Mouse (Mus musculus) heart, embryonic 10.5 days (tissue): ENCODE results near the gene Ankrd12. TPM values are rescaled to one million over a fixed set of nuclear protein-coding genes. Genes with fewer than 3 reads are reported as not detected.
"Not testable (repeated sequence)": the region's sequence is repeated elsewhere in the genome, so short reads cannot be mapped to it uniquely, and the experiment has no call there.

ENCODE experiments used
- DNase-seq: peaks from one replicate; pipeline ENCODE4 v3.0.0-alpha.2; 2017; ENCODE audit warnings: low spot score
- H3K27ac ChIP-seq: fragments of 300-500 bp; sonication (generic); 2 replicates; pipeline ENCODE4 v1.5.1; 2016; ENCODE audit warnings: mild to moderate bottlenecking
- H3K27me3 ChIP-seq: fragments of 300-500 bp; sonication (generic); 2 replicates; pipeline ENCODE4 v1.6.1; 2016; ENCODE audit warnings: mild to moderate bottlenecking; ENCODE audit not compliant: poor library complexity, insufficient read depth, severe bottlenecking
- H3K36me3 ChIP-seq: fragments of 300-500 bp; sonication (generic); 2 replicates; pipeline ENCODE4 v1.6.1; 2016; ENCODE audit warnings: mild to moderate bottlenecking, moderate library complexity
- H3K4me1 ChIP-seq: fragments of 300-500 bp; sonication (generic); 2 replicates; pipeline ENCODE4 v1.6.1; 2016; ENCODE audit warnings: mild to moderate bottlenecking
- H3K4me3 ChIP-seq: fragments of 300-500 bp; sonication (generic); 2 replicates; pipeline ENCODE4 v1.5.1; 2016; ENCODE audit warnings: mild to moderate bottlenecking, moderate library complexity
- H3K9me3 ChIP-seq: fragments of 300-500 bp; sonication (generic); 2 replicates; pipeline ENCODE4 v1.6.1; 2016; ENCODE audit warnings: mild to moderate bottlenecking, moderate library complexity
- WGBS: fragments of 180-500 bp; shearing (Covaris S2); methylation state at CpG from one replicate; pipeline ENCODE4 v1.1.7; 2016; 5-methylcytosine and 5-hydroxymethylcytosine counted together
- polyA plus RNA-seq: library from polyadenylated mRNA; unstranded; fragments of >200 nt; fragmentation: Nextera tagmentation; extraction: Ambion mirVana; gene quantifications from 2 replicates; pipeline ENCODE4 v1.2.1, GENCODE M21; 2016

The Ankrd12 gene
- polyA plus RNA-seq, 1 experiment from 2014 or later: 15.0 TPM

GRCm38 (mm10) chr17:66011790-66012189 is 65.1 kb downstream of the Ankrd12 start:
- WGBS: 67% methylated on average over 2 of the region's 2 CpGs
- no peak overlapping the region for H3K4me3 ChIP-seq
- no peaks in the 10 kb centered on the region for H3K9me3 ChIP-seq
- H3K36me3 ChIP-seq: no peaks in the 10 kb centered on the region
- no peak for DNase-seq
- H3K27me3 ChIP-seq: no peaks in the 10 kb centered on the region
- H3K4me1 ChIP-seq: 0 out of 2 replicates have a peak, but pooled peaks cover 3% of the 10 kb centered on the region
- H3K27ac ChIP-seq: no peak overlapping the region

- Histone ChIP-seq H3K27ac (no peak overlapping the region), H3K27me3 (no peaks in the 10 kb centered on the region), H3K4me1 (0 out of 2 replicates have a peak, but pooled peaks cover 3% of the 10 kb centered on the region), H3K9me3 (no peaks in the 10 kb centered on the region), H3K36me3 (no peaks in the 10 kb centered on the region), H3K4me3 (no peak overlapping the region)
- 76% methylated on average over 5 of the region's 5 CpGs for WGBS
- no peak for DNase-seq
Observed at GRCm38 (mm10) chr17:66007892-66008291, 69.0 kb downstream of the Ankrd12 start.

- Histone ChIP-seq H3K36me3 (no peaks in the 10 kb centered on the region), H3K27me3 (no peaks in the 10 kb centered on the region), H3K4me3 (no peak overlapping the region), H3K27ac (no peak overlapping the region), H3K9me3 (no peaks in the 10 kb centered on the region), H3K4me1 (0 out of 2 replicates have a peak, but pooled peaks cover 3% of the 10 kb centered on the region)
- 88% methylated on average over 2 of the region's 2 CpGs for WGBS
- no peak for DNase-seq
Observed at GRCm38 (mm10) chr17:66007473-66007872, 69.4 kb downstream of the Ankrd12 start.

GRCm38 (mm10) chr17:65988151-65988820 is 88.6 kb downstream of the Ankrd12 start:
- H3K27ac ChIP-seq: no peak overlapping the region
- no peaks in the 10 kb centered on the region for H3K9me3 ChIP-seq
- H3K4me3 ChIP-seq: no peak overlapping the region
- H3K36me3 ChIP-seq: no peaks in the 10 kb centered on the region
- peak; percentile 76 for DNase-seq
- H3K27me3 ChIP-seq: no peaks in the 10 kb centered on the region
- H3K4me1 ChIP-seq: no peaks in the 10 kb centered on the region
- 84% methylated on average over 3 of the region's 3 CpGs for WGBS

GRCm38 (mm10) chr17:65976720-65977119 is 100.2 kb downstream of the Ankrd12 start:
- DNase-seq, H3K27ac ChIP-seq, H3K4me3 ChIP-seq, H3K27me3 ChIP-seq, H3K9me3 ChIP-seq, H3K4me1 ChIP-seq, H3K36me3 ChIP-seq: not testable (repeated sequence)

- no peaks in the 10 kb centered on the region for H3K27me3 ChIP-seq
- H3K36me3 ChIP-seq: no peaks in the 10 kb centered on the region
- peak; percentile 62 for DNase-seq
- peaks cover 6% of the 10 kb centered on the region for H3K4me1 ChIP-seq
- H3K27ac ChIP-seq: no peak overlapping the region
- H3K4me3 ChIP-seq: no peak overlapping the region
- 72% methylated on average over 11 of the region's 11 CpGs for WGBS
- H3K9me3 ChIP-seq: no peaks in the 10 kb centered on the region
Observed at GRCm38 (mm10) chr17:65967751-65968150, 109.1 kb downstream of the Ankrd12 start.

GRCm38 (mm10) chr17:65962263-65962662 is 114.6 kb downstream of the Ankrd12 start:
- H3K4me1 ChIP-seq: peaks cover 12% of the 10 kb centered on the region
- H3K4me3 ChIP-seq: no peak overlapping the region
- no peak for DNase-seq
- H3K36me3 ChIP-seq: no peaks in the 10 kb centered on the region
- 98% methylated on average over 2 of the region's 2 CpGs for WGBS
- H3K27me3 ChIP-seq: no peaks in the 10 kb centered on the region
- no peaks in the 10 kb centered on the region for H3K9me3 ChIP-seq
- H3K27ac ChIP-seq: no peak overlapping the region

GRCm38 (mm10) chr17:65961606-65962136 is 115.2 kb downstream of the Ankrd12 start:
- Histone ChIP-seq H3K9me3 (no peaks in the 10 kb centered on the region), H3K27ac (no peak overlapping the region), H3K36me3 (no peaks in the 10 kb centered on the region), H3K4me1 (peaks cover 14% of the 10 kb centered on the region), H3K27me3 (no peaks in the 10 kb centered on the region), H3K4me3 (no peak overlapping the region)
- 85% methylated on average over 2 of the region's 2 CpGs for WGBS
- DNase-seq: peak; percentile 48

- 63% methylated on average over 3 of the region's 3 CpGs for WGBS
- no peaks in the 10 kb centered on the region for H3K27me3 ChIP-seq
- no peak for DNase-seq
- H3K27ac ChIP-seq: no peak overlapping the region
- H3K4me1 ChIP-seq: peaks cover 14% of the 10 kb centered on the region
- no peaks in the 10 kb centered on the region for H3K9me3 ChIP-seq
- H3K36me3 ChIP-seq: no peaks in the 10 kb centered on the region
- H3K4me3 ChIP-seq: no peak overlapping the region
Observed at GRCm38 (mm10) chr17:65959011-65959410, 117.9 kb downstream of the Ankrd12 start.

GRCm38 (mm10) chr17:65958366-65958765 is 118.5 kb downstream of the Ankrd12 start:
- 86% methylated on average over 1 of the region's 1 CpGs for WGBS
- no peaks in the 10 kb centered on the region for H3K36me3 ChIP-seq
- H3K27ac ChIP-seq: no peak overlapping the region
- peaks cover 13% of the 10 kb centered on the region for H3K4me1 ChIP-seq
- no peaks in the 10 kb centered on the region for H3K27me3 ChIP-seq
- no peak for DNase-seq
- no peaks in the 10 kb centered on the region for H3K9me3 ChIP-seq
- no peak overlapping the region for H3K4me3 ChIP-seq

- Histone ChIP-seq H3K27me3 (no peaks in the 10 kb centered on the region), H3K27ac (no peak overlapping the region), H3K9me3 (no peaks in the 10 kb centered on the region), H3K4me1 (peaks cover 8% of the 10 kb centered on the region; the same call in 1 of the 2 replicates), H3K36me3 (no peaks in the 10 kb centered on the region), H3K4me3 (no peak overlapping the region)
- peak; percentile 45 for DNase-seq
- WGBS: 85% methylated on average over 8 of the region's 8 CpGs
Observed at GRCm38 (mm10) chr17:65957782-65958325, 119.0 kb downstream of the Ankrd12 start.

GRCm38 (mm10) chr17:65956993-65957781 is 119.7 kb downstream of the Ankrd12 start:
- WGBS: 64% methylated on average over 14 of the region's 14 CpGs
- Histone ChIP-seq H3K4me1 (peaks cover 8% of the 10 kb centered on the region; the same call in 1 of the 2 replicates), H3K27ac (peak overlapping the region; percentile 47; the same call in 1 of the 2 replicates), H3K27me3 (no peaks in the 10 kb centered on the region), H3K9me3 (no peaks in the 10 kb centered on the region), H3K36me3 (no peaks in the 10 kb centered on the region), H3K4me3 (no peak overlapping the region)
- DNase-seq: peak; percentile 53

GRCm38 (mm10) chr17:65956140-65956539 is 120.7 kb downstream of the Ankrd12 start:
- Histone ChIP-seq H3K36me3 (no peaks in the 10 kb centered on the region), H3K27me3 (no peaks in the 10 kb centered on the region), H3K4me1 (peaks cover 11% of the 10 kb centered on the region; the same call in 1 of the 2 replicates), H3K9me3 (no peaks in the 10 kb centered on the region), H3K27ac (no peak overlapping the region), H3K4me3 (no peak overlapping the region)
- WGBS: 79% methylated on average over 3 of the region's 3 CpGs
- DNase-seq: no peak
